Mouse (Mus musculus) erythroblast, embryonic 14.5 days (primary cell): ENCODE results near the gene Gtf2a1.

Experiments
- GATA1 ChIP-seq: IDR thresholded peaks from 2 replicates; pipeline ENCODE4 v1.6.1; 2012; ENCODE audit warnings: low read length, inconsistent platforms, mixed read lengths
- TAL1 ChIP-seq: IDR thresholded peaks from 3 replicates; pipeline ENCODE4 v1.6.1; 2012; ENCODE audit warnings: low read length, inconsistent platforms, mixed read lengths

DNA sequence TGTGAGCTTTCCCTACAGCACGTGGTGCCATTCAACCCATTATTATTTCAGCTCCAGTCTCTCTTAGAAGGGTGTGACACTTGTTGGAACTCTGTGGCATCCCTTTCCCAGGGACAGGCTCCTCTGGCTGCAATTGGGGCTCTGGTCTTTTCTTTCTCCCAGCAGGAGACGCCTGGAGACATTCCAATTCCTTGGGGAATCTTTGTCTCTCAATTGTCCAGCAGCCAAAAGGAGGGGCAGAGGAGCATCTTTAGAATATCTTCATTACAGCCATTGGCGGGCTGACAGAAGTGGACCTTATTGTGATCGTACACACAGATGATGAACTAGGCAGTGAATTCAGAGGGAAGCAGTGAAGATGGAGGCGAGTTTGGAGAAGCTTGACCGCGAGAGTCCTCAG is 17.4 kb upstream of the Gtf2a1 start:
- no peak for TF ChIP-seq GATA1
- no peak for TF ChIP-seq TAL1
